Mouse (Mus musculus) myocyte (in vitro differentiated cells): ENCODE data around the gene Spryd3. TPM values are rescaled to one million over a fixed set of nuclear protein-coding genes. Genes with fewer than 3 reads are reported as not detected.

Experiments used
- H3K27me3 ChIP-seq: one replicate; pipeline ENCODE4 v1.6.1; 2011; ENCODE audit not compliant: control insufficient read depth, insufficient read depth, insufficient read length
- H3K36me3 ChIP-seq: one replicate; pipeline ENCODE4 v1.6.1; 2011; ENCODE audit not compliant: control insufficient read depth, insufficient read depth
- H3K4me2 ChIP-seq: one replicate; pipeline ENCODE4 v1.6.1; 2011; ENCODE audit warnings: low read depth, control low read depth
- H3K4me3 ChIP-seq: one replicate; pipeline ENCODE4 v1.5.1; 2011; ENCODE audit warnings: mild to moderate bottlenecking, control low read depth, moderate library complexity
- H3K79me2 ChIP-seq: one replicate; pipeline ENCODE4 v1.6.1; 2011; ENCODE audit not compliant: control insufficient read depth, insufficient read depth
- H3ac ChIP-seq: one replicate; pipeline ENCODE4 v1.6.1; 2011; ENCODE audit not compliant: control insufficient read depth, insufficient read length
- CEBPB ChIP-seq: IDR thresholded peaks from 2 replicates; pipeline ENCODE4 v1.6.1; 2011; ENCODE audit warnings: mild to moderate bottlenecking, moderate library complexity; ENCODE audit not compliant: poor library complexity, insufficient read depth, severe bottlenecking
- E2F4 ChIP-seq: IDR thresholded peaks from one replicate; pipeline ENCODE4 v1.6.1; 2011; ENCODE audit warnings: mild to moderate bottlenecking, control low read depth, moderate library complexity; ENCODE audit not compliant: insufficient read depth
- MAX ChIP-seq: IDR thresholded peaks from one replicate; pipeline ENCODE4 v1.6.1; 2011; ENCODE audit warnings: low read depth, mild to moderate bottlenecking, control low read depth
- MYOD1 ChIP-seq, 3 experiments: IDR thresholded peaks; one replicate each; pipeline ENCODE4 v1.6.1; 2011; ENCODE audit warnings: control low read depth in 2 of 3, low read depth in 2 of 3, mild to moderate bottlenecking in 2 of 3, moderate library complexity in 1 of 3; ENCODE audit not compliant: insufficient read length in 2 of 3, control insufficient read depth in 1 of 3
- MYOG ChIP-seq, 3 experiments: IDR thresholded peaks; one replicate each; pipeline ENCODE4 v1.6.1; 2011; ENCODE audit warnings: control low read depth in 2 of 3, low read depth in 2 of 3, mild to moderate bottlenecking in 2 of 3; ENCODE audit not compliant: insufficient read length in 2 of 3, control insufficient read depth in 1 of 3, insufficient read depth in 1 of 3
- POLR2A ChIP-seq: IDR thresholded peaks from one replicate; pipeline ENCODE4 v1.6.1; 2011; ENCODE audit warnings: low read depth, mild to moderate bottlenecking, control low read depth, moderate library complexity; ENCODE audit not compliant: insufficient read length
- POLR2AphosphoS2 ChIP-seq: IDR thresholded peaks from one replicate; pipeline ENCODE4 v1.6.1; 2011; ENCODE audit warnings: low read depth, control low read depth; ENCODE audit not compliant: insufficient read length
- REST ChIP-seq: IDR thresholded peaks from one replicate; pipeline ENCODE4 v1.6.1; 2011; ENCODE audit warnings: mild to moderate bottlenecking, control low read depth, moderate library complexity; ENCODE audit not compliant: insufficient read depth, insufficient read length
- SRF ChIP-seq: IDR thresholded peaks from one replicate; pipeline ENCODE4 v1.6.1; 2011; ENCODE audit warnings: low read depth; ENCODE audit not compliant: control insufficient read depth, insufficient read length
- TCF12 ChIP-seq: IDR thresholded peaks from one replicate; pipeline ENCODE4 v1.6.1; 2011; ENCODE audit warnings: mild to moderate bottlenecking, control low read depth; ENCODE audit not compliant: poor library complexity, insufficient read depth, severe bottlenecking
- TCF3 ChIP-seq: IDR thresholded peaks from one replicate; pipeline ENCODE4 v1.6.1; 2011; ENCODE audit warnings: low read depth, control low read depth; ENCODE audit not compliant: insufficient read length
- USF1 ChIP-seq: IDR thresholded peaks from one replicate; pipeline ENCODE4 v1.6.1; 2011; ENCODE audit warnings: low read depth, mild to moderate bottlenecking, control low read depth, moderate library complexity
- polyA plus RNA-seq: library from polyadenylated mRNA; unstranded; fragments of >200 nt; fragmentation: generic; extraction: Trizol; gene quantifications from one replicate; pipeline ENCODE4 v1.2.1, GENCODE M21; 2012; ENCODE audit warnings: missing spikeins

Gene Spryd3
- polyA plus RNA-seq, 1 experiment = 51.0 TPM

DNA sequence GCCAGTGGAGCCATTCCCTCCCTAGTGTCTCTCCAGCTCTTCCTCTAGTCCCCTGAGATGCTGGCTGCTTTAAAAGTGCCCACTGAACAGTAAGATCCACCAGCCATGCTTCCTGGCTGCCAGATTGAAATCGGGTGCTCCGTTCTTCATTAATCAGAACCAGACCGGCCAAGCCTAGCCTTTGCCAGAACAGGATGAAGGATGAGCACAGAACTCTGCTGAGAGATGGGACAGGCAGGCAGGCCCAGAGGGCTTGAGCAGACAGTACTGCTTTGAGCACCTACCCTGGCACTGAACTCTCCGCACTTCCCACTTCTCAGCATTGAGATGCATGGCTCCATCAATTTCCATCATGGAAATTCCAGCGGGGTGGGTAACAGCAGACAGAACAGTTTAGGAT is 36.8 kb downstream of the Spryd3 start:
- Histone ChIP-seq H3K27me3 (no peaks in the 10 kb centered on the region), H3K4me2 (peak overlapping the region; percentile 96), H3K36me3 (peaks cover 24% of the 10 kb centered on the region), H3ac (peak overlapping the region; percentile 11), H3K79me2 (peaks cover 23% of the 10 kb centered on the region), H3K4me3 (peak overlapping the region; percentile 70)
- TF ChIP-seq POLR2AphosphoS2 (peak; percentile 67), POLR2A (peak; percentile 57), TCF12 (no peak), SRF (no peak)

DNA sequence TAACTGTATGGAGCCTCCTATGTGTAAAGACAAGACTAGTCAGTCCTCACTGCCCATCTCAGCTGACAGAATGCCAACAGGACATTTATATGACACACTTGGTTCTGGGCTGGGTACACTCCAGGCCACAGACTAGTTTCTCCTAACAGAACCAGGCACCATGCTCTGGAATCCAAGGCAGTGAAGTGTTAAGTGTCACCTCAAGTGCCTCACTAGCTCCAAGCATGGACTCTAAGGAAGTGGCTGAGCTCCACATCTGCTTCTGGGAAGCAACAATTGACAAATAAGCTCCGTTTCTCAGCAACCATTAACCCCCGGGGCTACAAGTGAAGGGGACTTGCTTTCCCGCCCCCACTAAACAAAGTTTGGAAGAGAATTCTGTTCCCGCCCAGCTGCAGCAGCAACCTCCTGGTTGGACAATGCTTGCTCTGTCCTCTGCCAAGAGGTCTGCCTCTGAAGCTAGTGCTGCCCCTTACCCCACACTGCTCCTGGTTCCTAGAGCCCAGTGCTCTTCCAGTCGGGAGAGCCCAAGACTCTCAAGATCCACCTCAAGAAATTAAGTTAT is 38.0 kb downstream of the Spryd3 start:
- Histone ChIP-seq H3K79me2 (peaks cover 12% of the 10 kb centered on the region), H3K36me3 (peaks cover 35% of the 10 kb centered on the region), H3ac (no peak overlapping the region), H3K4me3 (no peak overlapping the region), H3K4me2 (peak overlapping the region; percentile 96), H3K27me3 (no peaks in the 10 kb centered on the region)
- TF ChIP-seq TCF3 (no peak), POLR2AphosphoS2 (peak; percentile 53)

DNA sequence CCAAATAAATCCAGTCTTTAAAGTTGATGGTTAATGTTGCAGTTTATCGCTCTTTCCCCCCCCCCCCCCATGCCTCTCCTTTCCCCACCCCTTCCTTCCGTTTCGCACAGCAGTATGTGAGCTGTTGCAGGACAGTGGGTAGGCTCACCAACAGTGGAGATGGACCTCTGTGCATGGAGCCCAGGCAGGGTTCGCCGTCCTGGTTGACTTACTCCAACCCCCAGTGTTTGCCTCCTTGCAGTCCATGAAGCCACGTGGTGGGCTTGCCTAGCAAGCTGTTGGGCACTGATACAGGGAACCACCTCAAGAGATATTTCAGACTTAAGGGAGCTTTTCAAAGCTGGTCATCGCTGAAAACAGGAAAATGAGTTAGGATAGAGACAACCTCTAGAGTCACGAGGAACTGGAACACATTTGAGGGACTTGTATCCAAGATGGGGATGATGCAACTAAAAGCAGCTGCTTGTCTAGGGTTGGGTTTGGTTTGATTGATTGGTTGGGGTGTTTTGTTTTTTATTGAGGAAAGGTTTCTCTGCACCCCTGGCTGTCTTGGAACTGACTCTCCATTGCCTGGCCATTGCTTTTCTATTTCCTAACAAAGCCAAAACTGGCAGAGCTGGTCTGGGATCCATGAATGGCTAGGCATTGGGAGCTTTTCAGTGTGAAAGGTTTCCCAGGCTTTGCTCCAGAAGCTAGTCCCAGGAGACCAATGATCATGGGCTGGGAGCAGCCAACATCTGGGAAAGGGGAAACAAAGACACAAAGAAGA is 38.7 kb downstream of the Spryd3 start:
- Histone ChIP-seq H3K27me3 (no peaks in the 10 kb centered on the region), H3K79me2 (peaks cover 9% of the 10 kb centered on the region), H3K4me2 (peak overlapping the region; percentile 96), H3K36me3 (peaks cover 43% of the 10 kb centered on the region), H3K4me3 (no peak overlapping the region), H3ac (no peak overlapping the region)
- TF ChIP-seq USF1 = no peak
- no peak for TF ChIP-seq MYOG (IDR thresholded peaks at IDR 0.05; ENCODE audit: control insufficient read depth in 1 of 3, insufficient read depth in 1 of 3, insufficient read length in 2 of 3, low read depth in 2 of 3)
- peak; percentile 21 for TF ChIP-seq MAX
- no peak for TF ChIP-seq TCF3
- TF ChIP-seq E2F4 = no peak
- TF ChIP-seq MYOD1 (IDR thresholded peaks at IDR 0.05; ENCODE audit: control insufficient read depth in 1 of 3, insufficient read length in 2 of 3, low read depth in 2 of 3) = peak in 2 of 3 experiments; percentile 9 to 38
- TF ChIP-seq POLR2A = no peak
- TF ChIP-seq POLR2AphosphoS2 = peak; percentile 79
- no peak for TF ChIP-seq REST
- TF ChIP-seq SRF = no peak
- peak; percentile 94 for TF ChIP-seq CEBPB
- TF ChIP-seq TCF12 = no peak

DNA sequence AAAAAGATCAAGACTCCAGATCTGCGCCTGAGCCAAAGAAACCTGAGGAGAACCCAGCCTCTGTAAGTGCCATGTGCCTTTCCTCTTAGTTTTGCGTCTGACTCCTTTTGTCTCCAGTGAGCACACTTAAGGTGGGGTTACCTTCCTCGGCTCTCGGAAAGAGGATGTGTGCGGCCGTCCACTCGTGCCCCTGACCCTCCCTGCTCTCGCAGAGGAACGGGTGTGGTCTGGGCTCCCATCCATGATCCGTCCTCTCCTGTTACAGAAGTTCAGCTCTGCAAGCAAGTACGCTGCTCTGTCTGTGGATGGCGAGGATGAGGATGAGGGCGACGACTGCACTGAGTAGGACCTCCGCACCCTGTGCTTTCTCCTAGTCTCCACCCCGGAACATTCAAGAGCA is 41.0 kb downstream of the Spryd3 start:
- no peak overlapping the region for H3K4me2 ChIP-seq
- no peak overlapping the region for H3K4me3 ChIP-seq
- H3ac ChIP-seq = no peak overlapping the region
- H3K36me3 ChIP-seq = peaks cover 66% of the 10 kb centered on the region
- peak; percentile 48 for TF ChIP-seq POLR2AphosphoS2
- TF ChIP-seq MYOG (IDR thresholded peaks at IDR 0.05; ENCODE audit: control insufficient read depth in 1 of 3, insufficient read depth in 1 of 3, insufficient read length in 2 of 3, low read depth in 2 of 3) = no peak
- no peak for TF ChIP-seq POLR2A
- TF ChIP-seq USF1 = no peak
- H3K79me2 ChIP-seq = peaks cover 26% of the 10 kb centered on the region
- H3K27me3 ChIP-seq = no peaks in the 10 kb centered on the region

DNA sequence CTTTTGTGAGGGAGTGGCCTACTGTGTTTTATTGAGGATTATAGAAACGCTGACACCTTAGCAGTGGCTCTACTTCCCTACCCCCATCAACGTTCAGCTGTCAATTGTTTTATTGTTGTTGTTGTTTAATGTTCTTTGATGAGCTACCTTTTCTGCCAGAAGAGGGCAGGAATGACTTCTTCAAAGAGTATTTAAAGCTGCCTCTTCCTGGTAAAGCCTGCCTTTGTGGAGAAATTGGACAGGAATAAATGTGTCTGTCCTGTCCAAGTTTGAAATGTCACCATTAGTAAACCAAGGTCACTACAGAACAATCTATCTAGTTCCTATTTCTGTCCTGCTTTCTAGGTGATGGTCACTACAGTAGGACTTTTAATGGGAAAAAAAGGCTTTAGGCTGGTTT is 41.9 kb downstream of the Spryd3 start:
- Histone ChIP-seq H3ac (no peak overlapping the region), H3K4me3 (no peak overlapping the region), H3K4me2 (no peak overlapping the region), H3K36me3 (peaks cover 75% of the 10 kb centered on the region), H3K79me2 (peaks cover 23% of the 10 kb centered on the region), H3K27me3 (no peaks in the 10 kb centered on the region)
- TF ChIP-seq MYOD1 (IDR thresholded peaks at IDR 0.05; ENCODE audit: control insufficient read depth in 1 of 3, insufficient read length in 2 of 3, low read depth in 2 of 3) (no peak), USF1 (no peak)

DNA sequence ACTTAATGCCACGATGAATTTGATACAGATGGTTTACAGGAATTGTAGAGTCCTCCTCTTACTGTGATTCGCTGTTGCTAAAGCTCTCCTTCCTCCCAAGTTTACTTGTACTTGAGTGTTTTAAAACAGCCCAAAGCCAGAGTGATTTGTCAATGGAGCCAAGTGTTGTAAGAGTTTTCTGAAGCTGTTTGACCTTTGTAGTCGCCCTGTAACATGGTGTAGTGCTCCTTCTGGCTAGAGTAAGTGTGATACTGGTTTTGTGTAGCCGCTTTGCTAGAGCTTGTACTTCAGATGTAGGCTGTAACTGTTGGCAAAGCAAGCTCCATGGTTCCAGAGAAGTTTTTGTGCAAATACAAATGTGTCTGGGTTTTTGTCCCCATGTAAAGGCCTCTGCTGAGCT is 43.8 kb downstream of the Spryd3 start:
- TF ChIP-seq E2F4 = no peak
- no peak for TF ChIP-seq TCF12
- TF ChIP-seq REST = no peak
- TF ChIP-seq POLR2AphosphoS2 = no peak
- no peak for TF ChIP-seq TCF3
- Histone ChIP-seq H3K4me3 (no peak overlapping the region), H3K4me2 (no peak overlapping the region), H3K79me2 (peaks cover 34% of the 10 kb centered on the region), H3ac (no peak overlapping the region), H3K27me3 (no peaks in the 10 kb centered on the region), H3K36me3 (peaks cover 94% of the 10 kb centered on the region)
